Mouse (Mus musculus) hindbrain, embryonic 11.5 days (tissue): ENCODE measurements around the gene Arhgap45. TPM values are rescaled to one million over a fixed set of nuclear protein-coding genes. Genes with fewer than 3 reads are reported as not detected.

Experiments used
- ATAC-seq: fragments of 200-750 bp; cut with Nextera tagmentation; 2 replicates; pipeline ENCODE4 v1.8.0; 2017; ENCODE audit warnings: mild to moderate bottlenecking, moderate TSS enrichment, moderate library complexity; ENCODE audit not compliant: low FRiP score
- DNase-seq: peaks from one replicate; pipeline ENCODE4 v3.0.0-alpha.2; 2015; ENCODE audit warnings: low spot score
- H3K27ac ChIP-seq: fragments of 300-500 bp; sonication (generic); 2 replicates; pipeline ENCODE4 v1.5.1; 2014; ENCODE audit warnings: mild to moderate bottlenecking, low read depth, low read length
- H3K27me3 ChIP-seq: fragments of 300-500 bp; sonication (generic); 2 replicates; pipeline ENCODE4 v1.6.1; 2014; ENCODE audit warnings: mild to moderate bottlenecking, low read length, moderate library complexity, mixed read lengths; ENCODE audit not compliant: control insufficient read depth, insufficient read depth
- H3K36me3 ChIP-seq: fragments of 300-500 bp; sonication (generic); 2 replicates; pipeline ENCODE4 v1.6.1; 2014; ENCODE audit warnings: mild to moderate bottlenecking, low read length, moderate library complexity, mixed read lengths; ENCODE audit not compliant: control insufficient read depth, insufficient read depth
- H3K4me1 ChIP-seq: fragments of 300-500 bp; sonication (generic); replicated peaks from 2 replicates; pipeline ENCODE4 v1.6.1; 2014; ENCODE audit warnings: low read length, mixed read lengths; ENCODE audit not compliant: control insufficient read depth, insufficient read depth
- H3K4me2 ChIP-seq: fragments of 300-500 bp; sonication (generic); replicated peaks from 2 replicates; pipeline ENCODE4 v1.6.1; 2014; ENCODE audit warnings: mild to moderate bottlenecking, low read depth, low read length
- H3K4me3 ChIP-seq: fragments of 300-500 bp; sonication (generic); 2 replicates; pipeline ENCODE4 v1.5.1; 2014; ENCODE audit warnings: low read depth, low read length
- H3K9ac ChIP-seq: fragments of 300-500 bp; sonication (generic); 2 replicates; pipeline ENCODE4 v1.6.1; 2014; ENCODE audit warnings: low read depth, low read length
- H3K9me3 ChIP-seq: fragments of 300-500 bp; sonication (generic); 2 replicates; pipeline ENCODE4 v1.6.1; 2016; ENCODE audit warnings: low read length; ENCODE audit not compliant: control insufficient read depth
- WGBS: fragments of 180-500 bp; shearing (Covaris S2); extraction: QIAGEN DNeasy Blood & Tissue Kit; methylation state at CpG from one replicate; pipeline ENCODE4 v1.1.7; 2014; 5-methylcytosine and 5-hydroxymethylcytosine counted together
- polyA plus RNA-seq: library from polyadenylated mRNA; unstranded; fragments of >200 nt; fragmentation: Nextera tagmentation; extraction: Ambion mirVana; gene quantifications from 2 replicates; pipeline ENCODE4 v1.2.1, GENCODE M21; 2014

The Arhgap45 gene
- 4.1 and 4.3 TPM in 2 replicates for polyA plus RNA-seq

GRCm38 (mm10) chr10:80016511-80016910 is at the start of gene Arhgap45:
TSS of gene Arhgap45 (plus strand) at chr10:80016653.
- ATAC-seq (no peak), DNase-seq (no peak)
- no peaks in the 10 kb centered on the region for H3K36me3 ChIP-seq
- H3K4me2 ChIP-seq = no peak within 1 kb of the TSS
- H3K4me3 ChIP-seq = no peak within 1 kb of the TSS
- no peaks in the 10 kb centered on the region for H3K9me3 ChIP-seq
- H3K27me3 ChIP-seq = peaks cover 47% of the 10 kb centered on the region
- no peak within 1 kb of the TSS for H3K27ac ChIP-seq
- H3K9ac ChIP-seq = no peak within 1 kb of the TSS
- peaks cover 10% of the 10 kb centered on the region; the same call in 1 of the 2 replicates for H3K4me1 ChIP-seq
- WGBS = 65% methylated on average over 11 of the region's 11 CpGs

- Histone ChIP-seq H3K27ac (no peak overlapping the region), H3K36me3 (peaks cover 23% of the 10 kb centered on the region), H3K9ac (no peak overlapping the region), H3K9me3 (no peaks in the 10 kb centered on the region), H3K4me2 (no peak overlapping the region), H3K4me3 (no peak overlapping the region), H3K4me1 (peaks cover 3% of the 10 kb centered on the region; the same call in 1 of the 2 replicates), H3K27me3 (peaks cover 20% of the 10 kb centered on the region)
- no peak for ATAC-seq
- DNase-seq = no peak
- 97% methylated on average over 5 of the region's 5 CpGs for WGBS
Measured at GRCm38 (mm10) chr10:79966886-79967400, 49.5 kb upstream of the Arhgap45 start.

GRCm38 (mm10) chr10:79968181-79968580 is 48.3 kb upstream of the Arhgap45 start:
- no peak overlapping the region for H3K4me2 ChIP-seq
- H3K9me3 ChIP-seq = no peaks in the 10 kb centered on the region
- peaks cover 17% of the 10 kb centered on the region for H3K36me3 ChIP-seq
- DNase-seq (no peak), ATAC-seq (no peak)
- WGBS = 100% methylated on average over 1 of the region's 1 CpGs
- H3K4me3 ChIP-seq = no peak overlapping the region
- H3K4me1 ChIP-seq = peaks cover 3% of the 10 kb centered on the region; the same call in 1 of the 2 replicates
- no peak overlapping the region for H3K9ac ChIP-seq
- peaks cover 24% of the 10 kb centered on the region for H3K27me3 ChIP-seq
- no peak overlapping the region for H3K27ac ChIP-seq

GRCm38 (mm10) chr10:79969124-79969568 is 47.3 kb upstream of the Arhgap45 start:
- Histone ChIP-seq H3K9me3 (no peaks in the 10 kb centered on the region), H3K36me3 (peaks cover 17% of the 10 kb centered on the region), H3K9ac (no peak overlapping the region), H3K4me1 (peaks cover 3% of the 10 kb centered on the region; the same call in 1 of the 2 replicates), H3K27me3 (peaks cover 24% of the 10 kb centered on the region), H3K4me2 (no peak overlapping the region), H3K4me3 (no peak overlapping the region), H3K27ac (no peak overlapping the region)
- ATAC-seq = no peak
- DNase-seq = no peak
- 11% methylated on average over 3 of the region's 3 CpGs for WGBS

GRCm38 (mm10) chr10:79970415-79971182 is 45.9 kb upstream of the Arhgap45 start, which contains the start of gene Grin3b:
TSS of gene Grin3b (plus strand) at chr10:79970715.
- DNase-seq = peak; percentile 44
- peak within 1 kb of the TSS; percentile 33; the same call in 1 of the 2 replicates for H3K9ac ChIP-seq
- peak within 1 kb of the TSS; percentile 58 for H3K4me2 ChIP-seq
- peaks cover 24% of the 10 kb centered on the region for H3K27me3 ChIP-seq
- H3K4me3 ChIP-seq = peak within 1 kb of the TSS; percentile 30
- H3K9me3 ChIP-seq = no peaks in the 10 kb centered on the region
- no peak for ATAC-seq
- H3K27ac ChIP-seq = no peak within 1 kb of the TSS
- peaks cover 17% of the 10 kb centered on the region for H3K36me3 ChIP-seq
- H3K4me1 ChIP-seq = peaks cover 3% of the 10 kb centered on the region; the same call in 1 of the 2 replicates
- 9% methylated on average over 37 of the region's 47 CpGs for WGBS

GRCm38 (mm10) chr10:79971183-79971497 is 45.3 kb upstream of the Arhgap45 start:
- no peaks in the 10 kb centered on the region for H3K9me3 ChIP-seq
- ATAC-seq = no peak
- H3K27me3 ChIP-seq = peaks cover 24% of the 10 kb centered on the region
- H3K9ac ChIP-seq = peak overlapping the region; percentile 33; the same call in 1 of the 2 replicates
- no peak for DNase-seq
- 5% methylated on average over 21 of the region's 21 CpGs for WGBS
- peaks cover 3% of the 10 kb centered on the region; the same call in 1 of the 2 replicates for H3K4me1 ChIP-seq
- no peak overlapping the region for H3K27ac ChIP-seq
- peaks cover 17% of the 10 kb centered on the region for H3K36me3 ChIP-seq
- H3K4me2 ChIP-seq = peak overlapping the region; percentile 58
- peak overlapping the region; percentile 30 for H3K4me3 ChIP-seq

GRCm38 (mm10) chr10:79972831-79973230 is 43.6 kb upstream of the Arhgap45 start:
- H3K4me3 ChIP-seq = no peak overlapping the region
- H3K36me3 ChIP-seq = peaks cover 20% of the 10 kb centered on the region
- DNase-seq (no peak), ATAC-seq (no peak)
- no peaks in the 10 kb centered on the region for H3K9me3 ChIP-seq
- 71% methylated on average over 14 of the region's 14 CpGs for WGBS
- peaks cover 24% of the 10 kb centered on the region for H3K27me3 ChIP-seq
- peaks cover 3% of the 10 kb centered on the region; the same call in 1 of the 2 replicates for H3K4me1 ChIP-seq
- no peak overlapping the region for H3K9ac ChIP-seq
- no peak overlapping the region for H3K27ac ChIP-seq
- H3K4me2 ChIP-seq = no peak overlapping the region

- Histone ChIP-seq H3K27ac (no peak overlapping the region), H3K4me3 (no peak overlapping the region), H3K4me2 (no peak overlapping the region), H3K36me3 (peaks cover 29% of the 10 kb centered on the region), H3K9me3 (no peaks in the 10 kb centered on the region), H3K4me1 (peaks cover 3% of the 10 kb centered on the region; the same call in 1 of the 2 replicates), H3K9ac (no peak overlapping the region), H3K27me3 (peaks cover 24% of the 10 kb centered on the region)
- DNase-seq (no peak), ATAC-seq (no peak)
- 87% methylated on average over 21 of the region's 21 CpGs for WGBS
Measured at GRCm38 (mm10) chr10:79974087-79974486, 42.4 kb upstream of the Arhgap45 start.
